Mouse (Mus musculus) spleen, adult 12 weeks (tissue): ENCODE data around the gene Brd3.

Experiments used
- DNase-seq: peaks from one replicate; pipeline ENCODE4 v3.0.0; 2022; ENCODE audit warnings: low spot score

Gene Brd3

GRCm38 (mm10) chr2:27426406-27426854, 81.0 kb downstream of the Brd3 start:
- DNase-seq: no peak

GRCm38 (mm10) chr2:27425751-27426405, 81.6 kb downstream of the Brd3 start:
- DNase-seq: no peak

- DNase-seq: no peak
These were observed 82.3 kb downstream of the Brd3 start for GRCm38 (mm10) chr2:27425161-27425611.

GRCm38 (mm10) chr2:27423596-27423995, 83.9 kb downstream of the Brd3 start:
- no peak for DNase-seq

- no peak for DNase-seq
These were observed 86.0 kb downstream of the Brd3 start for GRCm38 (mm10) chr2:27421293-27422068.

GRCm38 (mm10) chr2:27418577-27419070, 88.8 kb downstream of the Brd3 start:
- DNase-seq: no peak

GRCm38 (mm10) chr2:27417648-27418153, 89.8 kb downstream of the Brd3 start:
- no peak for DNase-seq

- DNase-seq: no peak
These were observed 91.0 kb downstream of the Brd3 start for GRCm38 (mm10) chr2:27416425-27416824.

- no peak for DNase-seq
These were observed 92.2 kb downstream of the Brd3 start for GRCm38 (mm10) chr2:27415060-27415783.

- no peak for DNase-seq
These were observed 93.4 kb downstream of the Brd3 start for GRCm38 (mm10) chr2:27413936-27414657.

- DNase-seq: no peak
These were observed 93.9 kb downstream of the Brd3 start for GRCm38 (mm10) chr2:27413582-27413935.

GRCm38 (mm10) chr2:27412245-27412800, 95.1 kb downstream of the Brd3 start:
- no peak for DNase-seq

- DNase-seq: no peak
These were observed 95.7 kb downstream of the Brd3 start for GRCm38 (mm10) chr2:27411688-27412174.

GRCm38 (mm10) chr2:27410518-27411140, 96.8 kb downstream of the Brd3 start:
- no peak for DNase-seq

- DNase-seq: no peak
These were observed 99.3 kb downstream of the Brd3 start for GRCm38 (mm10) chr2:27408194-27408593.

- DNase-seq: no peak
These were observed 100.5 kb downstream of the Brd3 start for GRCm38 (mm10) chr2:27406928-27407327.

- no peak for DNase-seq
These were observed 102.2 kb downstream of the Brd3 start for GRCm38 (mm10) chr2:27405094-27405884.

- DNase-seq: no peak
These were observed 102.9 kb downstream of the Brd3 start for GRCm38 (mm10) chr2:27404375-27405093.

- DNase-seq: no peak
These were observed 105.9 kb downstream of the Brd3 start for GRCm38 (mm10) chr2:27401544-27401943.
